27 mouse cellular contexts compared by ENCODE assay signal in the genomic region with DNA sequence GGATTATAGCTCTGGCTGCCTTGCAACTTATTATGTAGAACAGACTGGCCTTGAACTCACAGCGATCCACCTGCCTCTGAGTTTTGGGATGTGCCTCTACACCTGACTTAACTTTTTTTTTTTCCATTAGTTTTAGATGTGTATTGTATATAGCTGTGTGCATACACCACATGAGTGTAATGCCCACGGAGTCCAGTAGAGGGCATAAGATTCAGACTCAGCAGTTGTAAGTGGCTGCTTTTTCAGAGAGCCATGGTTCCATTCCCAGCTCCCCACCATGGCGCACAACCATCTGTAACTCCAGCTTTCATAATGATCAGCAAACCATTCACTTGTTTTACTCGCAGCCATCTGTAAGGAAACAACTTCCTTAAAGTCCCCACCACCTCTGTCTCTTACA. TPM values are rescaled to one million over a fixed set of nuclear protein-coding genes. Genes with fewer than 3 reads are reported as not detected.
DNase-seq lines count a peak whose midpoint lies in the region; TF ChIP-seq lines count a peak whose summit lies in the region.
"Had no signal": no experiment of that assay in that cellular context is flagged by ENCODE, and none has a peak within 500 bp of the region (broad histone marks: within the 10 kb centered on the region; RNA-seq: fewer than 3 reads in every experiment).

No protein-coding gene starts in this region.

- TF ChIP-seq CTCF in heart, adult 2 months (IDR thresholded peaks at IDR 0.05): 0 out of 2 replicates have a peak, but pooled peaks have one; percentile 16

- no peak for DNase-seq in heart, adult 2 months
- DNase-seq in heart, embryonic 10.5 days (ENCODE audit: low spot score): no peak
- DNase-seq in testis, postnatal 10 days (ENCODE audit: low spot score): peak; percentile 46
- DNase-seq in testis, postnatal 14 days (ENCODE audit: low spot score): no peak
- DNase-seq in ZHBTc4 (ENCODE audit: low read depth, low spot score): peak; percentile 79
- DNase-seq in gastrocnemius, adult 8-10 months (ENCODE audit: low spot score in 2 of 2): no peak
- DNase-seq in embryo, embryonic 10 days (ENCODE audit: low spot score): no peak
- DNase-seq: adrenal gland, adult 2 months; cerebellum, adult 8-10 months; kidney, adult 11 months; lung, adult 2 months; lung, postnatal 4 days; retina, postnatal 1 day; thymus, postnatal 36 days had no signal

- no peaks in the 10 kb centered on the region for H3K79me2 ChIP-seq in heart, adult 2 months (replicated peaks; ENCODE audit: control insufficient read depth, insufficient read depth, low read length)

- no peaks in the 10 kb centered on the region for H3K27me3 ChIP-seq in heart, adult 2 months (ENCODE audit: control insufficient read depth, insufficient read depth, low read length)
- H3K27me3 ChIP-seq in heart, embryonic 10.5 days (ENCODE audit: insufficient read depth, poor library complexity, severe bottlenecking): 0 out of 2 replicates have a peak, but pooled peaks cover 4% of the 10 kb centered on the region

- H3K9ac ChIP-seq in heart, adult 2 months (ENCODE audit: low read depth, low read length): no peak overlapping the region
- H3K9ac ChIP-seq: embryonic facial prominence, embryonic 13.5 days; heart, embryonic 13.5 days; hindbrain, embryonic 14.5 days had no signal

- no peaks in the 10 kb centered on the region for H3K36me3 ChIP-seq in heart, adult 2 months (ENCODE audit: control insufficient read depth, insufficient read depth, low read length)
- no peaks in the 10 kb centered on the region for H3K36me3 ChIP-seq in heart, embryonic 10.5 days
- H3K36me3 ChIP-seq: embryonic facial prominence, embryonic 13.5 days; heart, embryonic 13.5 days had no signal

- H3K9me3 ChIP-seq in heart, embryonic 10.5 days: no peaks in the 10 kb centered on the region
- H3K9me3 ChIP-seq: heart, embryonic 13.5 days had no signal

- H3K4me3 ChIP-seq in heart, adult 2 months: no peak overlapping the region
- H3K4me3 ChIP-seq in heart, embryonic 10.5 days: no peak overlapping the region
- H3K4me3 ChIP-seq: embryonic facial prominence, embryonic 13.5 days; heart, embryonic 13.5 days had no signal

- no peak for TF ChIP-seq EP300 in heart, adult 2 months (IDR thresholded peaks at IDR 0.05; ENCODE audit: insufficient read depth, low read depth, low read length)

- intact Hi-C loops in heart, adult 2 months (cut with DNase I): no loop called here

- H3K27ac ChIP-seq in heart, adult 2 months: no peak overlapping the region
- no peak overlapping the region for H3K27ac ChIP-seq in heart, embryonic 10.5 days
- H3K27ac ChIP-seq: embryonic facial prominence, embryonic 13.5 days; heart, embryonic 13.5 days; hindbrain, embryonic 14.5 days; kidney, postnatal 0 days had no signal

- no peak for TF ChIP-seq POLR2A in heart, adult 2 months (IDR thresholded peaks at IDR 0.05; ENCODE audit: insufficient read depth, low read depth, low read length)

- H3K4me1 ChIP-seq in heart, adult 2 months (ENCODE audit: control insufficient read depth, insufficient read depth, low read length): peaks cover 1% of the 10 kb centered on the region
- peaks cover 45% of the 10 kb centered on the region for H3K4me1 ChIP-seq in heart, embryonic 10.5 days
- H3K4me1 ChIP-seq: embryonic facial prominence, embryonic 13.5 days had no signal

- WGBS in heart, adult 2 months: 92% methylated on average over 4 of the region's 4 CpGs
- WGBS in heart, embryonic 10.5 days: 89% methylated on average over 4 of the region's 4 CpGs

RNA-seq across cellular contexts. Expression of gene Pdik1l, which starts 8.8 kb away (rescaled TPM):
- total RNA-seq in heart, adult 2 months (2021): 1 to 10 TPM; 5.3 to 7.6 TPM
- 1.00 and 4.0 TPM in 2 replicates for polyA plus RNA-seq in heart, adult 2 months (2012; rRNA removed)
- 15.8 and 18.2 TPM in 2 replicates for polyA plus RNA-seq in heart, embryonic 10.5 days (2016; fragmentation: Nextera tagmentation; extraction: Ambion mirVana)
- total RNA-seq in gastrocnemius, adult 8-10 months (2022): 1 to 10 TPM; 2.5 to 4.1 (median 3.4) TPM

RNA-seq across cellular contexts. Expression of gene Trim63, which starts 18.4 kb away (rescaled TPM):
- 100 to 1,000 TPM; 209 to 210 TPM for total RNA-seq in heart, adult 2 months (2021)
- polyA plus RNA-seq in heart, adult 2 months (2012; rRNA removed): 142 and 215 TPM in 2 replicates
- 47.5 and 77.0 TPM in 2 replicates for polyA plus RNA-seq in heart, embryonic 10.5 days (2016; fragmentation: Nextera tagmentation; extraction: Ambion mirVana)
- 100 to 1,000 TPM; 202 to 681 (median 229) TPM for total RNA-seq in gastrocnemius, adult 8-10 months (2022)
- total RNA-seq: adrenal gland, adult 2 months; common myeloid progenitor, adult 5-6 weeks; layer of hippocampus, postnatal 25 days had no signal

RNA-seq across cellular contexts. Expression of gene Grrp1, which starts 42.6 kb away (rescaled TPM):
- 1 to 10 TPM; 5.2 to 5.7 TPM for total RNA-seq in heart, adult 2 months (2021)
- polyA plus RNA-seq in heart, adult 2 months (2012; rRNA removed): 10.0 and 11.0 TPM in 2 replicates
- polyA plus RNA-seq in heart, embryonic 10.5 days (2016; fragmentation: Nextera tagmentation; extraction: Ambion mirVana): 6.3 and 8.8 TPM in 2 replicates
- 1 to 10 TPM; 1.7 to 2.5 (median 1.8) TPM for total RNA-seq in gastrocnemius, adult 8-10 months (2022)
- total RNA-seq: common myeloid progenitor, adult 5-6 weeks had no signal
- polyA plus RNA-seq: C2C12 had no signal

RNA-seq across cellular contexts. Expression of gene Slc30a2, which starts 46.5 kb away (rescaled TPM):
- under 1 TPM; 0.45 to 0.65 TPM for total RNA-seq in heart, adult 2 months (2021)
- 0.12 and 0.35 TPM in 2 replicates for polyA plus RNA-seq in heart, adult 2 months (2012; rRNA removed)
- polyA plus RNA-seq in heart, embryonic 10.5 days (2016; fragmentation: Nextera tagmentation; extraction: Ambion mirVana): 0.09 and 0.36 TPM in 2 replicates
- 10 to 100 TPM in 2 of 4 experiments, 1 to 10 TPM in 2; 3.4 to 20.1 (median 11.8) TPM for total RNA-seq in gastrocnemius, adult 8-10 months (2022)
- total RNA-seq: common myeloid progenitor, adult 5-6 weeks; left cerebral cortex, postnatal 10 days had no signal
- polyA plus RNA-seq: C2C12; neural tube, embryonic 11.5 days had no signal

RNA-seq across cellular contexts. Expression of gene Gm30191, which starts 49.8 kb away (rescaled TPM):
- total RNA-seq in heart, adult 2 months (2021): not detected
- polyA plus RNA-seq in heart, adult 2 months (2012; rRNA removed): not detected in 2 replicates
- not detected in 2 replicates for polyA plus RNA-seq in heart, embryonic 10.5 days (2016; fragmentation: Nextera tagmentation; extraction: Ambion mirVana)
- not detected for total RNA-seq in gastrocnemius, adult 8-10 months (2022)
- total RNA-seq: adrenal gland, adult 2 months; common myeloid progenitor, adult 5-6 weeks; gastrocnemius, postnatal 4 days; heart, postnatal 25 days; layer of hippocampus, postnatal 25 days; left cerebral cortex, postnatal 10 days had no signal
- polyA plus RNA-seq: adrenal gland, adult 2 months; C2C12; embryonic facial prominence, embryonic 13.5 days; forebrain, embryonic 16.5 days; heart, embryonic 13.5 days; kidney, postnatal 0 days; limb, embryonic 14.5 days; lung, adult 2 months; neural tube, embryonic 11.5 days had no signal

Comparison
In these comparisons a context has a peak if more than half of its experiments do, and no peak if none do; other contexts are left out.
1. DNase-seq: peak in testis, postnatal 10 days (single experiment) and ZHBTc4 (single experiment); none in heart, adult 2 months (0 of 2), heart, embryonic 10.5 days (single experiment), testis, postnatal 14 days (single experiment), gastrocnemius, adult 8-10 months (0 of 2) and embryo, embryonic 10 days (single experiment).